Mouse (Mus musculus) monocyte, adult 2 months (primary cell): ENCODE data around the gene Ehmt1.
"Not testable (repeated sequence)": the region's sequence is repeated elsewhere in the genome, so short reads cannot be mapped to it uniquely, and the experiment has no call there.

Experiments
- DNase-seq, 2 experiments: peaks; one replicate each; pipeline ENCODE4 v3.0.0; 2022; ENCODE audit warnings: low spot score in 2 of 2, low read depth in 1 of 2

Ehmt1 gene

GRCm38 (mm10) chr2:24918930-24919838 lies at the start of gene Ehmt1:
Gene Ehmt1 (minus strand): TSS chr2:24919614.
- peak; percentile 68 to 87 for DNase-seq

GRCm38 (mm10) chr2:24962304-24963000 lies 43.0 kb upstream of the Ehmt1 start, which contains the start of gene Dph7:
Gene Dph7 (plus strand): TSS chr2:24962400.
- DNase-seq, result peak; percentile 64 to 78

GRCm38 (mm10) chr2:24960910-24961309 lies 41.5 kb upstream of the Ehmt1 start:
- DNase-seq, result no peak

- no peak for DNase-seq
Measured at GRCm38 (mm10) chr2:24952537-24953055, 33.2 kb upstream of the Ehmt1 start.

GRCm38 (mm10) chr2:24950189-24950535 lies 30.7 kb upstream of the Ehmt1 start:
- DNase-seq, result peak in 1 of 2 experiments; percentile 3

- peak; percentile 80 to 95 for DNase-seq
Measured at GRCm38 (mm10) chr2:24949421-24950188, 30.2 kb upstream of the Ehmt1 start, which contains the start of gene Zmynd19. Gene Zmynd19 (plus strand): TSS chr2:24949792.

GRCm38 (mm10) chr2:24944304-24944703 lies 24.9 kb upstream of the Ehmt1 start:
- not testable (repeated sequence) for DNase-seq

GRCm38 (mm10) chr2:24942092-24942491 lies 22.7 kb upstream of the Ehmt1 start:
- DNase-seq, result no peak

- peak; percentile 81 to 90 for DNase-seq
Measured at GRCm38 (mm10) chr2:24935057-24935796, 15.8 kb upstream of the Ehmt1 start, which contains the start of gene Arrdc1. Gene Arrdc1 (minus strand): TSS chr2:24935252.

- no peak for DNase-seq
Measured at GRCm38 (mm10) chr2:24934441-24934963, 15.1 kb upstream of the Ehmt1 start.

GRCm38 (mm10) chr2:24929593-24929992 lies 10.2 kb upstream of the Ehmt1 start:
- DNase-seq, result no peak

- no peak for DNase-seq
Measured at GRCm38 (mm10) chr2:24929119-24929518, 9.7 kb upstream of the Ehmt1 start.

- no peak for DNase-seq
Measured at GRCm38 (mm10) chr2:24927810-24928479, 8.5 kb upstream of the Ehmt1 start.

- DNase-seq, result no peak
Measured at GRCm38 (mm10) chr2:24926965-24927358, 7.5 kb upstream of the Ehmt1 start.

GRCm38 (mm10) chr2:24926345-24926964 lies 7.0 kb upstream of the Ehmt1 start:
- DNase-seq, result no peak

GRCm38 (mm10) chr2:24925284-24925683 lies 5.9 kb upstream of the Ehmt1 start:
- no peak for DNase-seq

- DNase-seq, result no peak
Measured at GRCm38 (mm10) chr2:24923561-24923960, 4.1 kb upstream of the Ehmt1 start.

GRCm38 (mm10) chr2:24919839-24920175 lies 393 bp upstream of the Ehmt1 start:
- DNase-seq, result no peak

GRCm38 (mm10) chr2:24914762-24915161 lies 4.7 kb downstream of the Ehmt1 start:
- no peak for DNase-seq
